Mouse (Mus musculus): ENCODE measurements around the gene Psen2. TPM values are rescaled to one million over a fixed set of nuclear protein-coding genes. Genes with fewer than 3 reads are reported as not detected.

Psen2 gene
- polyA plus RNA-seq, 1 experiment from 2014 or later = 4.4 TPM

DNA sequence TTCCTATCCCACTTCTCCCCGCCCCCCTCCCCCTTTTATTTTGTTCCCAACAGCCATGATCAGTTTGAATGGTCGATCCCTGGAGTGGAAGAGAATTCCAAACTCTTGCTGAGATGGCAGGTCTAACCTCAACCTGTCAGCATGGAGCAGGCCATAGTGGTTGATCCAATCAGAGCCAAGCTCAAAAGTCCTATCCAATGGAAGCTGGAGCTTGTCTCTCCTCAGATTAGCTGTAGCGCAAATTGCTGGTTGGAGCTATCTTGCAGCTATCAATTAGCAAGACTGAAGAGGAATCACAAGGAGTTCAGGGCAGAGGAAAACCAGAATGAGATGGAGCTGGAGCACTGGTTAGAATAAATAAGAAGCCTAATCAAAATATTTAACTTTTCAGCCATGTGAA lies 54.9 kb downstream of the Psen2 start:
- H3K4me2 ChIP-seq (replicated peaks; ENCODE audit: low read depth, low read length) = no peak overlapping the region
- no peak for ATAC-seq (ENCODE audit: low FRiP score)
- no peaks in the 10 kb centered on the region for H3K9me3 ChIP-seq (ENCODE audit: control insufficient read depth, low read length)
- no peaks in the 10 kb centered on the region for H3K36me3 ChIP-seq (ENCODE audit: control insufficient read depth, insufficient read depth, low read length)
- H3K27me3 ChIP-seq (ENCODE audit: control insufficient read depth, insufficient read depth, low read length) = no peaks in the 10 kb centered on the region
- no peak for DNase-seq (ENCODE audit: low spot score)
- no peak overlapping the region for H3K9ac ChIP-seq (ENCODE audit: low read depth, low read length)
- no peaks in the 10 kb centered on the region for H3K4me1 ChIP-seq (replicated peaks; ENCODE audit: control insufficient read depth, insufficient read depth, low read length)
- 79% methylated on average over 3 of the region's 3 CpGs for WGBS
- H3K27ac ChIP-seq (ENCODE audit: low read depth, low read length) = no peak overlapping the region
- H3K4me3 ChIP-seq (ENCODE audit: low read depth, low read length) = no peak overlapping the region

DNA sequence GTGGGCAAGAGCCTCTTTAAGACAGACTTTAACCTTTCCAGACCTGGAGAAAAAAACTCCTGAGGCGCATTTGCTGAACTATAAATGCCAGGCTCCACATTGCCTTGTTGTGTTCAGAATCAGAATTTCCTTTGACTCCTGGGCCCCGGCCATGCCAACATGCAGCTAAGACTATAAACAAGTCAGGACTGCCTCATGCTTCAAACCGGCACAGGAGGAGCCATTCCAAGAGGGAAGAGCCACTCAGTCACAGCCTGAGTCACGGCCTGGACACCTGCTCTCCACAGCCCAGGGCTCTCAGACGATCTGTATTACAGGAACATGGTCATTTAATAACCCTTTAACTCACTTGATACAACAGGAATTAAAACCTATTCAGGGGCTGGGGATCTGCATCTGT lies 62.5 kb downstream of the Psen2 start:
- 70% methylated on average over 5 of the region's 5 CpGs for WGBS
- no peaks in the 10 kb centered on the region for H3K36me3 ChIP-seq (ENCODE audit: control insufficient read depth, insufficient read depth, low read length)
- no peaks in the 10 kb centered on the region for H3K4me1 ChIP-seq (replicated peaks; ENCODE audit: control insufficient read depth, insufficient read depth, low read length)
- H3K9me3 ChIP-seq (ENCODE audit: control insufficient read depth, low read length) = no peaks in the 10 kb centered on the region
- H3K27ac ChIP-seq (ENCODE audit: low read depth, low read length) = no peak overlapping the region
- H3K4me3 ChIP-seq (ENCODE audit: low read depth, low read length) = no peak overlapping the region
- DNase-seq (ENCODE audit: low spot score) (no peak), ATAC-seq (ENCODE audit: low FRiP score) (no peak)
- H3K4me2 ChIP-seq (replicated peaks; ENCODE audit: low read depth, low read length) = no peak overlapping the region
- no peaks in the 10 kb centered on the region for H3K27me3 ChIP-seq (ENCODE audit: control insufficient read depth, insufficient read depth, low read length)
- no peak overlapping the region for H3K9ac ChIP-seq (ENCODE audit: low read depth, low read length)

DNA sequence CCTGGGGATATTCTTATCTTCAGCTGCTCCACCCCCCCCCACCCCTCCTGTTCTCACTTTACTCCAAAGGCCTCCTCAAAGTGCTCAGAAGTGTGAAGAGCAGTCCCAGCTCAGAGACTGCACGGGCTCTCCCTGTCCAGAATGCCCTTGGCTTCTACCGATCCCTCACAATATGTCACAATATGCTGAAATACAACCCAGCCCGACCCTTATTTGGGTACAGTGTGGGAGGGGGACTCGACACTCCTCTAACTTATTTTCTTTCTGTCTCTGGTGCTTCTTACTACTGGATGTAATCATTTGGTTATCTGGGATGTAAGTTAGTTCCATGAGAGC lies 63.6 kb downstream of the Psen2 start:
- Histone ChIP-seq H3K4me2 (replicated peaks; ENCODE audit: low read depth, low read length) (no peak overlapping the region), H3K27me3 (ENCODE audit: control insufficient read depth, insufficient read depth, low read length) (no peaks in the 10 kb centered on the region), H3K4me1 (replicated peaks; ENCODE audit: control insufficient read depth, insufficient read depth, low read length) (peaks cover 2% of the 10 kb centered on the region), H3K27ac (ENCODE audit: low read depth, low read length) (no peak overlapping the region), H3K9ac (ENCODE audit: low read depth, low read length) (no peak overlapping the region), H3K9me3 (ENCODE audit: control insufficient read depth, low read length) (no peaks in the 10 kb centered on the region), H3K36me3 (ENCODE audit: control insufficient read depth, insufficient read depth, low read length) (no peaks in the 10 kb centered on the region), H3K4me3 (ENCODE audit: low read depth, low read length) (no peak overlapping the region)
- 72% methylated on average over 4 of the region's 4 CpGs for WGBS
- DNase-seq (ENCODE audit: low spot score) (no peak), ATAC-seq (ENCODE audit: low FRiP score) (no peak)

DNA sequence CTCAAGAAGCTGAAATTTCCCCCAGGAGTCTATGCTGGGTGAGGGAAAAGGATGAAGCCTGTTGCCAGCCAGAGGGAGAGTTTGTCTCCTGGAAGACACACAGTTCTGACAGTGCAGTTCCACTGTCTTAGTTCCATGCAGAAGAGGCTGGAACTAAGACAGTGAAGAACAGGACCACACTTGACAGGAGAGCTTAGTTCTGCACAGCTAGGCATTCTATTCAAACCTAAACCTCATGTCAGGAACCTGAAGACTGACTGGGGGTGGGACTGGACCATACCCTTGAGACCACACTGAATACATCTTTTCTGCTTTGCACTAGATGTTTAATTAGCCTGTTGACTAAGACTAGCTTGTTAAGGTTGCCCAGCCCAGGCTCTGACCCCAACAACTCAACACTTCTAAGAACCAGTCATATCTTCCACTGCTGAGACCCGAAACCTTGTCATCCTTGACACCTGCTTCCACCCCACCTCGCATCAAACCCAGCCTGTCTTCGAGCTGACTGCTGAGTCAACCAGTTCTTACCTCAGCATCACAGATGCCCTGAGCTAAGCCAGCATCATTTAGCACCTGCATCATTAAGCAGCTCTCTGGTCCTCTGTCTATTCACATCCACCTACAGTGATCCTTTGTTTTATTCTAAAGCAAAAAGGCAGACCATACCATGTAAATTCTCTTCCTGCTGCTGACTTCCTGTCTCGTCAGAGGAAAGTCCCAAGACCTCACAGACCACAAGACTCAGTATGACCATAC lies 64.1 kb downstream of the Psen2 start, which contains the start of gene Coq8a:
Gene Coq8a (minus strand): TSS at position 644 of the 756 bp plus-strand sequence.
- WGBS = 79% methylated on average over 4 of the region's 4 CpGs
- ATAC-seq (ENCODE audit: low FRiP score) = no peak

DNA sequence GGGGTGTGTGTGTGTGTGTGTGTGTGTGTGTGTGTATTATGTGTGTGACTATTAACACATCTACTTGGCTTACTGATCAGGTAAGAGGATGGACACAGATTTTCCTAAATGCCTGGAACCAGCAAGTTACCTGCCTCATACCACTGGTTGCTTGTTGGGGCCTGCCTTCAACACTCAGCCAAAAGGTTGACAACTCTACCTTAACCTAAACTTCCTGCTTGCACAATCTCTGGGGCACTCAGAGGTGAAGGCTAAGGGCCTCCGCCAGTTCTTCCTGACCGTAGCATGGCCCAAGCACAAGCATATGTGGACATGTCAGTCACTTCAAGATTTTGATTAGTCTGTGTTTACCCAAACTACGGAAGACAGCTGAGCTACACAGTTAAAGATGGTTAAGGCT lies 65.3 kb downstream of the Psen2 start:
- Histone ChIP-seq H3K4me3 (ENCODE audit: low read depth, low read length) (no peak overlapping the region), H3K36me3 (ENCODE audit: control insufficient read depth, insufficient read depth, low read length) (no peaks in the 10 kb centered on the region), H3K9me3 (ENCODE audit: control insufficient read depth, low read length) (no peaks in the 10 kb centered on the region), H3K4me1 (replicated peaks; ENCODE audit: control insufficient read depth, insufficient read depth, low read length) (peaks cover 2% of the 10 kb centered on the region), H3K27ac (ENCODE audit: low read depth, low read length) (no peak overlapping the region), H3K27me3 (ENCODE audit: control insufficient read depth, insufficient read depth, low read length) (no peaks in the 10 kb centered on the region), H3K9ac (ENCODE audit: low read depth, low read length) (no peak overlapping the region), H3K4me2 (replicated peaks; ENCODE audit: low read depth, low read length) (no peak overlapping the region)
- ATAC-seq (ENCODE audit: low FRiP score) (no peak), DNase-seq (ENCODE audit: low spot score) (no peak)
- WGBS = 84% methylated on average over 3 of the region's 3 CpGs

More for the DNA sequence above, 64.1 kb downstream of the Psen2 start, which contains the start of gene Coq8a:
- no peaks in the 10 kb centered on the region for H3K36me3 ChIP-seq (ENCODE audit: control insufficient read depth, insufficient read depth, low read length)
- DNase-seq (ENCODE audit: low spot score) = no peak
- H3K9ac ChIP-seq (ENCODE audit: low read depth, low read length) = no peak within 1 kb of the TSS
- H3K4me1 ChIP-seq (replicated peaks; ENCODE audit: control insufficient read depth, insufficient read depth, low read length) = peaks cover 2% of the 10 kb centered on the region
- H3K4me2 ChIP-seq (replicated peaks; ENCODE audit: low read depth, low read length) = no peak within 1 kb of the TSS
- no peak within 1 kb of the TSS for H3K4me3 ChIP-seq (ENCODE audit: low read depth, low read length)
- H3K27ac ChIP-seq (ENCODE audit: low read depth, low read length) = no peak within 1 kb of the TSS
- no peaks in the 10 kb centered on the region for H3K27me3 ChIP-seq (ENCODE audit: control insufficient read depth, insufficient read depth, low read length)
- no peaks in the 10 kb centered on the region for H3K9me3 ChIP-seq (ENCODE audit: control insufficient read depth, low read length)

DNA sequence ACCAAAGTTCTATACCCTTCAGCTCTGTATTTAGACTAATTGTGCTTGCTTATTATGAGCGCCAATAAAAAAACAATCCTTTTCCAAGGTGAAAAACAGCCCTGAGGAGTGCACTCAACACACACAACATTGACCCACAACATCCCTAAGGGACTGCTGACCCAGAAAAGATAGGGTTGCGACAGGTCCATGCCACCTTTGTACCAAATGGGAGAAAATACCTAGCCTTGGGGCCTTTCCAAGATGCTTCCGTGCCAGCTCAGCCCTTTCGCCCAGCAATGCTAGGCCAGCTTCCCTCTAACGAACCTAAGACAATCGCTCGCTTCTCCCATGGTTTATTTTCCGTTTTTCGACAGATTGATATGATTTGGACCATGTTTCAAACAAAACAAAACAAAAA lies 66.7 kb downstream of the Psen2 start:
- no peak for ATAC-seq (ENCODE audit: low FRiP score)
- DNase-seq (ENCODE audit: low spot score) = no peak
- H3K27me3 ChIP-seq (ENCODE audit: control insufficient read depth, insufficient read depth, low read length) = no peaks in the 10 kb centered on the region
- H3K27ac ChIP-seq (ENCODE audit: low read depth, low read length) = no peak overlapping the region; the same call in 1 of the 2 replicates
- peak overlapping the region; percentile 49; the same call in 1 of the 2 replicates for H3K4me2 ChIP-seq (replicated peaks; ENCODE audit: low read depth, low read length)
- no peaks in the 10 kb centered on the region for H3K9me3 ChIP-seq (ENCODE audit: control insufficient read depth, low read length)
- H3K4me1 ChIP-seq (replicated peaks; ENCODE audit: control insufficient read depth, insufficient read depth, low read length) = peaks cover 2% of the 10 kb centered on the region
- no peak overlapping the region for H3K4me3 ChIP-seq (ENCODE audit: low read depth, low read length)
- no peaks in the 10 kb centered on the region for H3K36me3 ChIP-seq (ENCODE audit: control insufficient read depth, insufficient read depth, low read length)
- WGBS = 94% methylated on average over 9 of the region's 9 CpGs
- 0 out of 2 replicates have a peak overlapping the region, but pooled peaks have one; percentile 15 for H3K9ac ChIP-seq (ENCODE audit: low read depth, low read length)

DNA sequence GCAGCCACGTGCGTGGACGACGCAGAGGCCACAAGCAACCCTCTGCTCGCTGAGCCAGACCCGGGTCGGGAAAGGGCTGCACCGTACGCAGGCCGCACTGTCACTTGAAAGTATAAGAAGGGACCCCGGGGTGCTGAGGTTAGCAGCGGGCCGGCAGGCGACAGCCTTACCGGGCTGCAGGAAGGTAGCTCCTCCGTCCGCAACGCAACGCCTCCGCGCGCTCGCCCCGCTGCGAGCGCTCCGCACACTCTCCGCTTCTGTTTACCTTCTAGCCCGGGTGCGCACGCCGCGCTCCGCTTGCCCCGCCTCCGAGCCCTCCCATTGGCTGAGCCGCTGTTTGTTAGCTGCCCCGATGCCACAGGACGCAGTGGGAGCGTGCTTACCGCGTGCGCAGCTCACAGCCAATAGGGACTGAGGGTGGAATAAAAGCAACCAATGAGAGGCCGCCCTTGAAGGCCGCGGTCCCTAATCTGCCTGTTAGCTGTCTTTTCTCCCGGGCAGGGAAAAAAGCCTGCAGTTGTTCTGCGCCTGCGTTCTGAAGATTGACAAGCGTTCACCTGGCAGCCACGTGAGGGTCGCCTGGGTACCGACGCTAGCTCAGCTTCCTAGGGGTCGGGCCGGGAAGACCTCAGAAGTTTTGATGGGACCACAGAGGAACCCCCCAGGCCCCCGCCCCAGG lies 67.4 kb downstream of the Psen2 start:
- Histone ChIP-seq H3K9me3 (ENCODE audit: control insufficient read depth, low read length) (no peaks in the 10 kb centered on the region), H3K4me3 (ENCODE audit: low read depth, low read length) (peak overlapping the region; percentile 57), H3K4me1 (replicated peaks; ENCODE audit: control insufficient read depth, insufficient read depth, low read length) (peaks cover 2% of the 10 kb centered on the region), H3K27me3 (ENCODE audit: control insufficient read depth, insufficient read depth, low read length) (no peaks in the 10 kb centered on the region), H3K27ac (ENCODE audit: low read depth, low read length) (no peak overlapping the region; the same call in 1 of the 2 replicates), H3K36me3 (ENCODE audit: control insufficient read depth, insufficient read depth, low read length) (no peaks in the 10 kb centered on the region), H3K4me2 (replicated peaks; ENCODE audit: low read depth, low read length) (peak overlapping the region; percentile 91), H3K9ac (ENCODE audit: low read depth, low read length) (peak overlapping the region; percentile 40)
- ATAC-seq (ENCODE audit: low FRiP score) = peak; percentile 100
- DNase-seq (ENCODE audit: low spot score) = peak; percentile 94
- 1% methylated on average over 57 of the region's 57 CpGs for WGBS

DNA sequence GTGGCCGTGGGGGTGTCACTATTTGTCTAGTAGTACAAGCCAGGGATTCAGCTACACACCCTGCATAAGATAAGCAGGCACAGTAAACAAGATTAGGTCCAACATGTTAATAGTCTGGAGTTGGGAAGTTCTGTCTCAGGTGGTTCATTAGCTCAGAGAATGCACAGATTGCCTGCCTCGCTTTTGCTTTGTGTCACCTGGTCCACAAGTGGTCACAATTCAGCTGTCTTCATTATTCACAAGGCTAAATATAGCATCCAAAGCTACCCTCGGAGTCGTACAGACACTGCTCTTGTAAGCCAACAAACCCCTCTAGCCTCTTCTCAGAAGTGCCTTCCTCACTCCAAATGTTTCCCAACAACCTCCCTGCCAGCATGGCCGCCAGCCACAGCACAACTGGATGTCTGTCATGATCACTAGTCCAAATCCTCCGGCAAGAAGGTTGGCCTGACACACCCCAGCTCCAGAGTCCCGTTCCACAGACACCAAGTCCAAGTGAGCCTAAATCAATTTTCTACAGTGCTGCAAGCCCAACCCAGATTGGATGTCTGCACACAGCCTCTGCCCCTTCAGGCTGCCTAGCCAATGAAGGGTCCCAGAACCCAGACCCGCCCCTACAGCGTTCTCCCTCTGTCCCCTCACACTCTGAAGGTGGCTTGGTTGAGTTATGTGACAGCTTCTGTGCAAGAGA lies 68.3 kb downstream of the Psen2 start:
- no peak for ATAC-seq (ENCODE audit: low FRiP score)
- peak overlapping the region; percentile 91 for H3K4me2 ChIP-seq (replicated peaks; ENCODE audit: low read depth, low read length)
- no peaks in the 10 kb centered on the region for H3K27me3 ChIP-seq (ENCODE audit: control insufficient read depth, insufficient read depth, low read length)
- H3K27ac ChIP-seq (ENCODE audit: low read depth, low read length) = no peak overlapping the region
- H3K36me3 ChIP-seq (ENCODE audit: control insufficient read depth, insufficient read depth, low read length) = no peaks in the 10 kb centered on the region
- no peaks in the 10 kb centered on the region for H3K9me3 ChIP-seq (ENCODE audit: control insufficient read depth, low read length)
- peak overlapping the region; percentile 40 for H3K9ac ChIP-seq (ENCODE audit: low read depth, low read length)
- peak overlapping the region; percentile 57 for H3K4me3 ChIP-seq (ENCODE audit: low read depth, low read length)
- peak; percentile 37 for DNase-seq (ENCODE audit: low spot score)
- H3K4me1 ChIP-seq (replicated peaks; ENCODE audit: control insufficient read depth, insufficient read depth, low read length) = peaks cover 2% of the 10 kb centered on the region
- WGBS = 33% methylated on average over 9 of the region's 9 CpGs
